15 mouse cellular contexts compared by ENCODE assay signal in genomic region chr7:25436704-25437103, GRCm38 (mm10). TPM values are rescaled to one million over a fixed set of nuclear protein-coding genes. Genes with fewer than 3 reads are reported as not detected.
DNase-seq lines count a peak whose midpoint lies in the region; ATAC-seq and TF ChIP-seq lines count a peak whose summit lies in the region.
"Had no signal": no experiment of that assay in that cellular context is flagged by ENCODE, and none has a peak within 500 bp of the region (broad histone marks: within the 10 kb centered on the region; RNA-seq: fewer than 3 reads in every experiment).

No protein-coding gene starts in this region.

- peaks cover 4% of the 10 kb centered on the region; the same call in 1 of the 2 replicates for H3K4me1 ChIP-seq in intestine, postnatal 0 days (replicated peaks; ENCODE audit: control insufficient read depth, insufficient read depth, low read length)
- peaks cover 10% of the 10 kb centered on the region for H3K4me1 ChIP-seq in intestine, embryonic 16.5 days (ENCODE audit: control insufficient read depth, insufficient read depth, low read length)
- H3K4me1 ChIP-seq in lung, adult 2 months (ENCODE audit: control insufficient read depth, insufficient read depth, low read length), result peaks cover 41% of the 10 kb centered on the region
- peaks cover 64% of the 10 kb centered on the region for H3K4me1 ChIP-seq in bone marrow macrophage, adult 2 months (ENCODE audit: control insufficient read depth, insufficient read depth, low read length)
- H3K4me1 ChIP-seq in stomach, postnatal 0 days (replicated peaks; ENCODE audit: control insufficient read depth, insufficient read depth), result peaks cover 7% of the 10 kb centered on the region; the same call in 1 of the 2 replicates

- ATAC-seq in intestine, postnatal 0 days, result no peak
- ATAC-seq in intestine, embryonic 16.5 days, result no peak
- no peak for ATAC-seq in stomach, postnatal 0 days (ENCODE audit: low FRiP score, low TSS enrichment)
- ATAC-seq in megakaryocyte-erythroid progenitor cell, adult 5-6 weeks (replicated peaks; ENCODE audit: low FRiP score, low TSS enrichment, poor library complexity, severe bottlenecking), result no peak

- no peak overlapping the region for H3K9ac ChIP-seq in intestine, postnatal 0 days (ENCODE audit: low read depth, low read length)
- H3K9ac ChIP-seq in intestine, embryonic 16.5 days (ENCODE audit: low read depth, low read length), result no peak overlapping the region
- no peak overlapping the region for H3K9ac ChIP-seq in stomach, postnatal 0 days (ENCODE audit: low read length)
- H3K9ac ChIP-seq: hindbrain, embryonic 14.5 days; limb, embryonic 12.5 days had no signal

- H3K4me3 ChIP-seq in intestine, postnatal 0 days (ENCODE audit: low read depth, low read length), result no peak overlapping the region
- H3K4me3 ChIP-seq in intestine, embryonic 16.5 days (ENCODE audit: low read length), result no peak overlapping the region
- H3K4me3 ChIP-seq in lung, adult 2 months (replicated peaks; ENCODE audit: extremely low read depth, low read depth, low read length), result no peak overlapping the region
- H3K4me3 ChIP-seq in bone marrow macrophage, adult 2 months (ENCODE audit: insufficient read depth, low read length), result no peak overlapping the region
- H3K4me3 ChIP-seq in stomach, postnatal 0 days (ENCODE audit: low read depth, low read length), result no peak overlapping the region
- H3K4me3 ChIP-seq: limb, embryonic 12.5 days; myocyte had no signal

- H3K9me3 ChIP-seq in intestine, postnatal 0 days (ENCODE audit: control insufficient read depth), result no peaks in the 10 kb centered on the region
- H3K9me3 ChIP-seq in intestine, embryonic 16.5 days (ENCODE audit: control insufficient read depth, low read length), result no peaks in the 10 kb centered on the region
- H3K9me3 ChIP-seq in stomach, postnatal 0 days (ENCODE audit: control insufficient read depth, low read length), result no peaks in the 10 kb centered on the region
- H3K9me3 ChIP-seq: limb, embryonic 12.5 days had no signal

- DNase-seq in lung, postnatal 36 days, result peak; percentile 20
- no peak for DNase-seq in lung, adult 2 months
- DNase-seq in stomach, postnatal 0 days (ENCODE audit: low spot score), result peak; percentile 11
- DNase-seq: adrenal gland, postnatal 14 days; right cerebral cortex, postnatal 25 days had no signal

- 66% methylated on average over 2 of the region's 2 CpGs for WGBS in intestine, postnatal 0 days
- 77% methylated on average over 2 of the region's 2 CpGs for WGBS in intestine, embryonic 16.5 days
- WGBS in lung, adult 2 months, result 50% methylated on average over 2 of the region's 2 CpGs
- 65% methylated on average over 2 of the region's 2 CpGs for WGBS in stomach, postnatal 0 days

- H3K36me3 ChIP-seq in intestine, postnatal 0 days (ENCODE audit: control insufficient read depth, insufficient read depth), result no peaks in the 10 kb centered on the region
- no peaks in the 10 kb centered on the region for H3K36me3 ChIP-seq in intestine, embryonic 16.5 days (ENCODE audit: control insufficient read depth, insufficient read depth, low read length)
- H3K36me3 ChIP-seq in stomach, postnatal 0 days (ENCODE audit: control insufficient read depth, insufficient read depth, low read length), result no peaks in the 10 kb centered on the region
- H3K36me3 ChIP-seq: limb, embryonic 12.5 days had no signal

- no peak overlapping the region for H3K4me2 ChIP-seq in intestine, postnatal 0 days (replicated peaks; ENCODE audit: low read depth)
- no peak overlapping the region for H3K4me2 ChIP-seq in intestine, embryonic 16.5 days (ENCODE audit: low read depth, low read length)
- H3K4me2 ChIP-seq in stomach, postnatal 0 days (replicated peaks; ENCODE audit: low read depth), result no peak overlapping the region
- H3K4me2 ChIP-seq: hindbrain, embryonic 14.5 days; limb, embryonic 12.5 days had no signal

- no peaks in the 10 kb centered on the region for H3K27me3 ChIP-seq in intestine, postnatal 0 days (replicated peaks; ENCODE audit: control insufficient read depth, insufficient read depth, low read length)
- H3K27me3 ChIP-seq in intestine, embryonic 16.5 days (replicated peaks; ENCODE audit: control insufficient read depth, insufficient read depth, low read length), result no peaks in the 10 kb centered on the region
- H3K27me3 ChIP-seq in stomach, postnatal 0 days (ENCODE audit: control insufficient read depth, insufficient read depth, low read length), result no peaks in the 10 kb centered on the region
- H3K27me3 ChIP-seq: limb, embryonic 12.5 days had no signal

- no peak for TF ChIP-seq POLR2A in lung, adult 2 months (IDR thresholded peaks at IDR 0.05; ENCODE audit: borderline replicate concordance, extremely low read depth, low read depth, low read length)
- no peak for TF ChIP-seq POLR2A in bone marrow macrophage, adult 2 months (IDR thresholded peaks at IDR 0.05; ENCODE audit: borderline replicate concordance, low read depth, low read length)

- TF ChIP-seq CTCF in intestine, postnatal 0 days (IDR thresholded peaks at IDR 0.05; ENCODE audit: low read depth), result no peak
- TF ChIP-seq CTCF in lung, adult 2 months (IDR thresholded peaks at IDR 0.05; ENCODE audit: insufficient read depth, low read length), result no peak
- TF ChIP-seq CTCF in bone marrow macrophage, adult 2 months (IDR thresholded peaks at IDR 0.05; ENCODE audit: low read depth, low read length), result no peak
- TF ChIP-seq CTCF in stomach, postnatal 0 days (IDR thresholded peaks at IDR 0.05; ENCODE audit: low read depth), result no peak

- TF ChIP-seq EP300 in stomach, postnatal 0 days (optimal IDR thresholded peaks at IDR 0.05), result no peak

- H3K27ac ChIP-seq in intestine, postnatal 0 days (ENCODE audit: low read depth, low read length), result peak overlapping the region; percentile 35; the same call in 1 of the 2 replicates
- H3K27ac ChIP-seq in intestine, embryonic 16.5 days (ENCODE audit: low read length), result no peak overlapping the region
- peak overlapping the region; percentile 38 for H3K27ac ChIP-seq in bone marrow macrophage, adult 2 months (ENCODE audit: insufficient read depth, low read depth, low read length)
- 0 out of 2 replicates have a peak overlapping the region, but pooled peaks have one; percentile 49 for H3K27ac ChIP-seq in stomach, postnatal 0 days (replicated peaks)
- H3K27ac ChIP-seq: hindbrain, embryonic 14.5 days; limb, embryonic 12.5 days had no signal

RNA-seq across cellular contexts. Expression of gene Cxcl17, which starts 24.0 kb away (rescaled TPM):
- 0.16 TPM in 1 of 2 replicates, not detected in the other for polyA plus RNA-seq in intestine, postnatal 0 days (2015; fragmentation: Nextera tagmentation; extraction: Ambion mirVana)
- polyA plus RNA-seq in intestine, embryonic 16.5 days (2015; fragmentation: Nextera tagmentation; extraction: Ambion mirVana), result 0.18 and 0.43 TPM in 2 replicates
- polyA plus RNA-seq in lung, adult 2 months (2012; rRNA removed), result 41.1 and 48.0 TPM in 2 replicates
- polyA plus RNA-seq in bone marrow macrophage, adult 2 months (2012; ENCODE audit: insufficient read depth, insufficient read length, missing spikeins), result not detected in 2 replicates
- polyA plus RNA-seq in stomach, postnatal 0 days (2015; fragmentation: Nextera tagmentation; extraction: Ambion mirVana), result 6.8 and 8.8 TPM in 2 replicates
- total RNA-seq in megakaryocyte-erythroid progenitor cell, adult 5-6 weeks (2014; fragmentation: Nextera tagmentation), result not detected in 2 replicates
- not detected in 2 replicates for total RNA-seq in megakaryocyte-erythroid progenitor cell, adult 5-6 weeks (2017)
- total RNA-seq: adrenal gland, postnatal 14 days; common myeloid progenitor, adult 5-6 weeks; layer of hippocampus, postnatal 14 days had no signal
- polyA plus RNA-seq: frontal cortex, adult 2 months had no signal

RNA-seq across cellular contexts. Expression of gene Lipe, which starts 38.2 kb away (rescaled TPM):
- 15.0 and 17.5 TPM in 2 replicates for polyA plus RNA-seq in intestine, postnatal 0 days (2015; fragmentation: Nextera tagmentation; extraction: Ambion mirVana)
- polyA plus RNA-seq in intestine, embryonic 16.5 days (2015; fragmentation: Nextera tagmentation; extraction: Ambion mirVana), result 9.1 and 11.8 TPM in 2 replicates
- polyA plus RNA-seq in lung, adult 2 months (2012; rRNA removed), result 90.2 and 103 TPM in 2 replicates
- 28.7 and 37.1 TPM in 2 replicates for polyA plus RNA-seq in bone marrow macrophage, adult 2 months (2012; ENCODE audit: insufficient read depth, insufficient read length, missing spikeins)
- 10.3 and 12.5 TPM in 2 replicates for polyA plus RNA-seq in stomach, postnatal 0 days (2015; fragmentation: Nextera tagmentation; extraction: Ambion mirVana)
- 7.1 and 12.6 TPM in 2 replicates for total RNA-seq in megakaryocyte-erythroid progenitor cell, adult 5-6 weeks (2014; fragmentation: Nextera tagmentation)
- total RNA-seq in megakaryocyte-erythroid progenitor cell, adult 5-6 weeks (2017), result 4.5 and 6.4 TPM in 2 replicates

RNA-seq across cellular contexts. Expression of gene Ceacam1, which starts 40.7 kb away (rescaled TPM):
- polyA plus RNA-seq in intestine, postnatal 0 days (2015; fragmentation: Nextera tagmentation; extraction: Ambion mirVana), result 59.1 and 92.6 TPM in 2 replicates
- polyA plus RNA-seq in intestine, embryonic 16.5 days (2015; fragmentation: Nextera tagmentation; extraction: Ambion mirVana), result 40.6 and 46.7 TPM in 2 replicates
- polyA plus RNA-seq in lung, adult 2 months (2012; rRNA removed), result 30.9 and 38.6 TPM in 2 replicates
- polyA plus RNA-seq in bone marrow macrophage, adult 2 months (2012; ENCODE audit: insufficient read depth, insufficient read length, missing spikeins), result 20.1 and 21.5 TPM in 2 replicates
- polyA plus RNA-seq in stomach, postnatal 0 days (2015; fragmentation: Nextera tagmentation; extraction: Ambion mirVana), result 16.7 and 25.7 TPM in 2 replicates
- 6.6 and 6.8 TPM in 2 replicates for total RNA-seq in megakaryocyte-erythroid progenitor cell, adult 5-6 weeks (2014; fragmentation: Nextera tagmentation)
- 1.3 and 6.4 TPM in 2 replicates for total RNA-seq in megakaryocyte-erythroid progenitor cell, adult 5-6 weeks (2017)
- polyA plus RNA-seq: myocyte had no signal
